ENCODE assay signal across 10 mouse cellular contexts in the genomic region with DNA sequence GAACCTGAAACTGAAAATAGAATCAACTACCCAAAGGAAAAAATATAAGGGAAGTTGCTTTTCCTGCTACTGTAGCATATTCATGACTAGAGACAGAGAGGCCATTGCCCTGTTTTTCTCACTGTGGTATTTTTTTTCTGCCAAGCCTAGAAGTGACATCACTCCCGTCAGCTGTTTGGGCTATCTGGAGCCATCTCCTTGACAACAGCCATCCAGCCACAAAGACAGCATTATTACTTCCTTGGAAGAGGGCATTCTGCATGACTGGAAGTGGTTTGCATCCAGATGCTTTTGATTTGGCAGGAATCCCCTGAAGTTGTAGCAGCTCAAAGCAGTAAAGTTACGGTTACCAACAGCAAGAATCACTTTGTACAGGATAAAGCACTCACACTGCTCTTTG. TPM values are rescaled to one million over a fixed set of nuclear protein-coding genes. Genes with fewer than 3 reads are reported as not detected.
DNase-seq lines count a peak whose midpoint lies in the region; ATAC-seq and TF ChIP-seq lines count a peak whose summit lies in the region.
"Had no signal": no experiment of that assay in that cellular context is flagged by ENCODE, and none has a peak within 500 bp of the region (broad histone marks: within the 10 kb centered on the region; RNA-seq: fewer than 3 reads in every experiment).

No protein-coding gene starts in this region.

- peak; percentile 53 for DNase-seq in midbrain, embryonic 10.5 days (ENCODE audit: low spot score)
- peak; percentile 60 for DNase-seq in embryonic facial prominence, embryonic 10.5 days (ENCODE audit: low spot score)
- DNase-seq in layer of hippocampus, adult 2 months (ENCODE audit: low spot score in 2 of 2): peak in 1 of 2 experiments; percentile 70
- peak; percentile 64 for DNase-seq in telencephalon, adult 2 months (ENCODE audit: low read depth, low spot score)
- no peak for DNase-seq in gastrocnemius, postnatal 14 days
- no peak for DNase-seq in gastrocnemius, adult 18-20 months (ENCODE audit: low spot score)
- DNase-seq: kidney, postnatal 36 days had no signal

- no peak overlapping the region for H3K9ac ChIP-seq in midbrain, embryonic 15.5 days
- H3K9ac ChIP-seq: stomach, embryonic 15.5 days had no signal

- H3K4me3 ChIP-seq in midbrain, embryonic 10.5 days: no peak overlapping the region
- H3K4me3 ChIP-seq in midbrain, embryonic 15.5 days: no peak overlapping the region
- no peak overlapping the region for H3K4me3 ChIP-seq in embryonic facial prominence, embryonic 10.5 days
- no peak overlapping the region for H3K4me3 ChIP-seq in layer of hippocampus, adult 2 months
- H3K4me3 ChIP-seq: stomach, embryonic 15.5 days had no signal

- peak overlapping the region; percentile 94 for H3K27ac ChIP-seq in midbrain, embryonic 10.5 days (replicated peaks)
- H3K27ac ChIP-seq in midbrain, embryonic 15.5 days: no peak overlapping the region
- H3K27ac ChIP-seq in embryonic facial prominence, embryonic 10.5 days (replicated peaks): peak overlapping the region; percentile 96
- H3K27ac ChIP-seq in layer of hippocampus, adult 2 months: peak overlapping the region; percentile 65
- H3K27ac ChIP-seq: stomach, embryonic 15.5 days had no signal

- H3K4me2 ChIP-seq in midbrain, embryonic 15.5 days: no peak overlapping the region
- H3K4me2 ChIP-seq: stomach, embryonic 15.5 days had no signal

- H3K4me1 ChIP-seq in midbrain, embryonic 10.5 days: peaks cover 41% of the 10 kb centered on the region
- peaks cover 18% of the 10 kb centered on the region for H3K4me1 ChIP-seq in midbrain, embryonic 15.5 days
- peaks cover 35% of the 10 kb centered on the region for H3K4me1 ChIP-seq in embryonic facial prominence, embryonic 10.5 days

- intact Hi-C loops in gastrocnemius, postnatal 14 days (cut with DNase I; ENCODE audit: low total_unique reads): no loop called here

- no peaks in the 10 kb centered on the region for H3K27me3 ChIP-seq in midbrain, embryonic 10.5 days (ENCODE audit: low read depth, poor library complexity, severe bottlenecking)
- H3K27me3 ChIP-seq in midbrain, embryonic 15.5 days (replicated peaks): no peaks in the 10 kb centered on the region
- no peaks in the 10 kb centered on the region for H3K27me3 ChIP-seq in embryonic facial prominence, embryonic 10.5 days (replicated peaks; ENCODE audit: low read depth, poor library complexity, severe bottlenecking)
- H3K27me3 ChIP-seq: megakaryocyte, embryonic 14.5 days; stomach, embryonic 15.5 days had no signal

- H3K36me3 ChIP-seq in midbrain, embryonic 10.5 days: no peaks in the 10 kb centered on the region
- no peaks in the 10 kb centered on the region for H3K36me3 ChIP-seq in midbrain, embryonic 15.5 days (replicated peaks)
- H3K36me3 ChIP-seq in embryonic facial prominence, embryonic 10.5 days (replicated peaks): no peaks in the 10 kb centered on the region
- H3K36me3 ChIP-seq: stomach, embryonic 15.5 days had no signal

- TF ChIP-seq CTCF in layer of hippocampus, adult 2 months (conservative IDR thresholded peaks at IDR 0.05): no peak

- no peak for ATAC-seq in midbrain, embryonic 15.5 days (replicated peaks)

- 38% methylated on average over 2 of the region's 2 CpGs for WGBS in midbrain, embryonic 10.5 days
- 18% methylated on average over 2 of the region's 2 CpGs for WGBS in midbrain, embryonic 15.5 days
- WGBS in embryonic facial prominence, embryonic 10.5 days: 30% methylated on average over 2 of the region's 2 CpGs

- H3K9me3 ChIP-seq in midbrain, embryonic 10.5 days (replicated peaks): no peaks in the 10 kb centered on the region
- no peaks in the 10 kb centered on the region for H3K9me3 ChIP-seq in midbrain, embryonic 15.5 days
- no peaks in the 10 kb centered on the region for H3K9me3 ChIP-seq in embryonic facial prominence, embryonic 10.5 days
- H3K9me3 ChIP-seq: megakaryocyte, embryonic 14.5 days; stomach, embryonic 15.5 days had no signal

RNA-seq across cellular contexts. Expression of a gene that starts 1.9 kb away (rescaled TPM):
- 21.7 and 24.7 TPM in 2 replicates for polyA plus RNA-seq in midbrain, embryonic 10.5 days (2016; fragmentation: Nextera tagmentation; extraction: Ambion mirVana)
- 8.0 and 8.7 TPM in 2 replicates for polyA plus RNA-seq in midbrain, embryonic 15.5 days (2015; fragmentation: Nextera tagmentation; extraction: Ambion mirVana)
- 31.1 and 34.5 TPM in 2 replicates for polyA plus RNA-seq in embryonic facial prominence, embryonic 10.5 days (2016; fragmentation: Nextera tagmentation; extraction: Ambion mirVana)
- 10 to 100 TPM; 11.8 to 13.9 TPM for total RNA-seq in layer of hippocampus, adult 2 months (2021)
- total RNA-seq in gastrocnemius, postnatal 14 days (2021): 1 to 10 TPM; 6.0 to 6.3 TPM
- 1 to 10 TPM; 7.0 to 7.4 TPM for total RNA-seq in gastrocnemius, adult 18-20 months (2021)

Comparison
In these comparisons a context has a peak if more than half of its experiments do, and no peak if none do; other contexts are left out.
1. DNase-seq: peak in midbrain, embryonic 10.5 days (single experiment), embryonic facial prominence, embryonic 10.5 days (single experiment) and telencephalon, adult 2 months (single experiment); none in gastrocnemius, postnatal 14 days (single experiment) and gastrocnemius, adult 18-20 months (single experiment).